Mouse (Mus musculus) hematopoietic stem cell, adult 5-6 weeks (primary cell): ENCODE results near the gene Sdk1. TPM values are rescaled to one million over a fixed set of nuclear protein-coding genes. Genes with fewer than 3 reads are reported as not detected.

ENCODE experiments used
- ATAC-seq, 2 experiments: fragments of 125-278 bp in 1 of 2; replicated peaks in 1 of 2; 2 replicates each; pipeline ENCODE4 v1.8.0; 2016 to 2017; ENCODE audit warnings: inconsistent platforms in 2 of 2, mild to moderate bottlenecking in 2 of 2, moderate number of reproducible peaks in 2 of 2, low read depth in 1 of 2, moderate TSS enrichment in 1 of 2; ENCODE audit not compliant: low FRiP score in 2 of 2, poor library complexity in 2 of 2, severe bottlenecking in 2 of 2, insufficient read depth in 1 of 2, low TSS enrichment in 1 of 2
- total RNA-seq: library from RNA; stranded (forward); fragments of 172-1452, 232-1000 nt; gene quantifications from 2 replicates; pipeline ENCODE4 v1.2.3, GENCODE M21; 2017

Sdk1 gene
- total RNA-seq, 1 experiment from 2014 or later = 1.1 TPM

DNA sequence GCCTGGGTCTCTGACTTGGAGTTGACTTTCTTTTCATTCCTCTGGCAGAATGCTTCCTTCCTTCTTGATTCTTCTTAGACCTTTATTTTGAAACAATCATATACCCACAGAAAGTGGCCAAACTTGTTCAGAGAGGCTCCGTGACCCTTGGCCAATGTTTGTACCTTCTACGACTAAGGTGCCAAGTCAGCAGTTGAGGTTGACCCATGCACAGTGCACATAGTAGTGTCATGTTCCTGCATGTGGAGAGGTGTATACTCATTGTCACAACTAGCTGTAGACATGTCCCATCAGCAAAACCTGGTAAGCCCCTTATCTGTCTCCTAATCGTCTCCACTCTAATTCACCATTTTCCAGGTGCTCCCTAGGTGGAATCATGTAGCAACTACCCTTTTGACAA is 530.2 kb downstream of the Sdk1 start:
- ATAC-seq = no peak

DNA sequence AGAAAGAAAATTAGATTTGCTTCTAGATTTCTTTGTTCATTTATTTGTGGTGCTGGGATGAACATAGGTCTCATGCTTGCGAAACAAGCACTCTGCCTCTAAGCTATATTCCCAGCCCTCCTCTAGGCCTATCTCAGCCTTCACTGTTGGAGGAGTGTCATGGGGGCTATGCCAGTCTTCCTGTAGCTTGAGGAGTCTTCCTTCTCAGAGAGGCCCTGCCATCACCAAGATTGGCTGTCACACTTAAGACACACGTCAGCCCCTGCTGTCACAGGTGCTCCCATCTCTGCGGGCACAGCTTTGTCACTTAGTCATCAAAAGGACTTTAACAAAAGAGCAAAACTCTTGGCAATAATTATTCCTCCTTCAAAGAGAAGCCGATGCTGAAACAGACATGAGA is 536.9 kb downstream of the Sdk1 start:
- no peak for ATAC-seq

DNA sequence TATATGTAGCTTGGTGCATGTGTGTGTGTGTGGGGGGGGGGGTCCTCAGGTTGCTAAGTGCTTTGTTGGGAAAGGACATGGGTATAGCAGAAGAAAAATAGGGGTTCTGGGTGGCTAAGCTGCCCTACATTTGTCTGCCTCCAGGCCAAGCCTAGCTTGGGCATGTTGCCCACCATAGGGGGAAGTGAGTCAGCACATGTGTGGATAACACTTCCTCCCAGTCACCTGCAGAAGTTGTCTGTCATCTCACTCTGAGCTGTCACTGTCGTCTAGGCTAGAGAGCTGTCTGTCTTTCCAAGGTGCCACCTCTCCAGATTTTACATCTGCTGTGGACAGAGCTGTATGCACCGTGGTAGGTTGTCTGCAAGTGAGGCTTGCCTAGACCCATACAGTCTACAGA is 539.9 kb downstream of the Sdk1 start:
- ATAC-seq = peak; percentile 84 to 89

DNA sequence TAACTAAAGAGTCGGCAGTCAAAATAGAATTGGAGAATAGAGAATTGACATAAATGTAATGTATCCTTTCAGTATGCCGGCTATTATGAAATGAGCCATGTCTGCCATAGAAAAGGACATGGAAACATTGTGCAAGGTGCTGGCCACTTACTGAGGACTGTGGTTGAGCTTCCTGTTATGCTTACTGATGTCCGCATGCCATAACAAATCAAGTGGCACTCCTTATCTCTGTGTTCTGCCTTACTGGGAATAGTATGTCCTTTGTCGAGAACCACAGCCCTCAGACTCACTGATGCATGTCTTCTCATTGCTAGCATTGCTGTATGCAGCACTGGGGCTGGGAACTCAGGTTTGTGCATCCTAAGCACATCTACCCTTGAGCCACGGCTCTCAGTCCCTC is 541.0 kb downstream of the Sdk1 start:
- ATAC-seq = no peak; a peak in 1 of 4 replicates

DNA sequence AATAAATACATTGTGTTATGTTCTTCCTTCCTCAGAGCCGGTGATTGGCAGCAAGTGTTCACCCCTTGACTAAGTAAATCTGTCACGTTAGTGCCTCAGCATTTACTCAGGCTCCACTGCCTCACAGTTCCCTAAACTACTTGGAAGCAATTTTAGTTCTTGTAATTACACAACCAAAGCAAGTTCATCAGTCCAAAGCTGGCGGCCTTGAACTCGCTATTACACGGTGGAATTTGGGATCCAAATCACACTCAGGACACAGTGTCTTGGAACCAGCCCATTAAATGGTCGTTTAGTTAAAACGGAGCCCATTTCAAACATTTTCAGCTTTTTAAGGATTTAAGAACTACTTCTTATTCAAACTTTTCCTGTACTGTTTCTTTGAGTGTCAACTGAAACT is 542.2 kb downstream of the Sdk1 start:
- no peak for ATAC-seq

DNA sequence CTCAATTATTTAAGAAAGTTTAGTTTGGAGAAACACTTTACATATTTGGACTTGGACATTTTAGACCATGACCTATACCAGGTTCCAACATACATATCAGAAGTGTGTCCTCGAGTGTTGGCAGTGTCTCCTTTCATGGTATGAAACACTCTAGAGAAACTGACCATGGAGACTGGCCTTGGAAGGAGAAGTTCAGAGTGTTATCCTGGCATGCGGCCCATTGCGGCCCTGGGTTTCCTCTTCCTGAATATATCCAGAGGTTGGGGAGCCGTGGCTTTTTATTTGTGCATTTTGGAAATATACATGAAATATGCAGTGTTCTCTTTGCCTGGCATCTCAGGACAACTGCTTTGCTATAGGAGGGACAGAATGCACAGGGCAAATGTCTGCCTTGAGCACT is 552.6 kb downstream of the Sdk1 start:
- no peak for ATAC-seq

DNA sequence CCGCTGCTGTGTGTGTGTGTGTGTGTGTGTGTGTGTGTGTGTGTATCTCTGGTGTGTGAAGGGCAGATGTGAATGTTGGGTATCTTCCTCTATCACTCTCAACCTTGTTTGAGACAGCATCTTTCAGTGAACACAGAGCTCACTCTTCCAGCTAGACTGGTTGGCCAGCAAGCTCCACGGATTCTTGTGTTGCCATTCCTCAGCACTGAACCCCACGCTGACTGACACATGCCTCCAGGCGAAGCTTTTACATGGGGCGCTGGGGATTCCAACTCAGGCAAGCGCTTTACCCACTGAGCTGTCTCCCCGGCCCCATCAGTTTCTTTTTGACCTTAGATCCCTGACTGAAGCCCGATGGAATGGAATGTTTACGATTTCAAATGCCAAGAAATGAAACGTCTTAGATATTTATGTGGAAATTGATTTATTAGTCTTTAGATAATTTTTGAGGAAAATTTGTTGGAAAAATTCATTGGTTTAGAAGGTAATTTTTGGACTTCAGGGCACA is 582.6 kb downstream of the Sdk1 start:
- ATAC-seq = no peak

DNA sequence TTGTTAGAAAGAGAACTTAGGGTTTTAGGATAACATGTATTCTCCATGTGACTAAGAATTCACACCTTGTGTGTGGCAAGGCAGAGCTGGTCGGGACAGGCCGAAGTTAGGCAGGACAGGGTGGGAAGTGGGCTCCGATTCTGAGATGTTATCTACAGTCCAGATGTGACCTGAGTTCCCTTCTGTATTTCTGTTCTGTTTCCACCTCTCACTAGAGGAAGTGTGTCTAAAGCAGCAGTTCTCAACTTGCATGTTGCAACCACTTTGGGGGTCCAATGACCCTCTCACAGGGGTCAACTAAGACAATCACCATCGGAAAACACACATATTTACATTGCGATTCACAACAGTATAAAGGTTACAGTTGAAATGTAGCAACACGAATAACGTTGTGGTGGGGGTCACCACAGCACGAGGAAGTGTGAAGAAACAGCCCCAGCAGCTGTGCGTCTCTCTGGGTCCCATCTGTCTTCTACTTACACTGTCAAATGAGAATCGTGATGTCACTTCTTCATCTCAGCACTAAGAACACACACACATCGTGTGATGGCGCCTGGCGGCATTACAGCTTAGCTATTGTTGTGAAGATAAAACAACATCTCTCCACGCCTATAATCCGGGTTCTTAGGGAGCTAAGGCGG is 583.6 kb downstream of the Sdk1 start:
- peak; percentile 51 to 54; a peak in 3 of 4 replicates for ATAC-seq

DNA sequence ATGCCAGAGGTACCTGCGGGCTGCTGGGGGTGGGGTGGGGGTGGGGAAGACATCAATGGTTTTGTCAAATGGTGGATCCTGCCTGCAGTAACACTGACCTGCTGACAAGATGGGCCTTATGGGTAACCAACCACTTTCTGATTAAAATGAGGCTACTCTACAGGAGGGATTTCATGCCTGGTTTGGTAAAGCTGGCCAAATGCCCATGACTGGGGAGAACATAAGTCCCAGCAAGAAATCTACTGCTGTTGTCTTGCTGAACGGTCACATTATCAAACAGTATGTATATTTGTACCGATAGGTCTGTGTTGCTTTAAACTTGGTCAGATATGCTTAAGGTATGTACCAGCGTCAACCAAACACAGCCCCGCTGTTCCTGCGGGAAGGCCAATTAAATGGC is 594.3 kb downstream of the Sdk1 start:
- no peak for ATAC-seq

DNA sequence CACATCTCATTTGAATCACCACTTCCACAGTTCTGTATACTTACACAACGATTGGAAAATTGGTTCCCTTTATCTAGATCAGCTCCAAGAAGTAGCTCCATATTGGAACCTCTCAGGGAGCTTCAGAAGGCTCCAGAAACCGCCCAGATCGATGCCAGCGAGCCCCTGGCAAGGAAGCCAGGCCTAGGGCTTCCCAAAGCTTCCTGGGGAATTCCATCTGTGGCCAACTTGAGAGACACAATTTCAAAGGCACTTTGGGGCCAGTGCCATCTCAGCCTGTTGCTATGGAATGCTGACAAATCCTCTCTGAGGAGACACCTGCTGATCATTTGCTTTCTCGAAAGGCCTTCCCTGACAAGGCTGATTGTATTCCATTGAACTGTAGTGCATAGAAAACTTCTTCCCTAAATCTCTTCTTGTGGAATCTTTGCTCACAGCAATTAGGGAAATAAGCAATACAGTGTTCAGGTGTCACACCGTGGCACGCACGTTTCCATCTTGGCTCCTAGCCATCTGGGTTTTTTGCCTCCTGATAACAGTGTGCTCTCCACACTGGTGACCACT is 595.7 kb downstream of the Sdk1 start:
- ATAC-seq = no peak

DNA sequence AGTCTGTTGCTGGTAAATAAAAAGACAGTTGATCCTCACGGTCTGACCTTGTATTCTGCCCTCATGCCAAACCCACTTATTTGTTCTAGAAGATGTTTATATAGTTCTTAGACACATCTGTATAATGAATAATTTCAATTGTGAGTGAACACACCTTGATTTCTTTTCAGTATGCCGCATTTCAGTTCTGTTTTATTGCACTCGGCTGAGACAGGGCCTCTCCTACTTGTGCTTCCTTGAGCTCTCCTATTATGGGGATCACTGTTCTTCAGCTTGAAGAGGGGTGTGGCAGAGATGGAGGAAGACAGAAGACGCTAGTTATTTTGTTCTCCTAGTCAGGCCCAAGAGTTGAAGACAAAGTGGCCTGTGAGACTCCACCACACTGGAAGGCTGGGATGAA is 603.4 kb downstream of the Sdk1 start:
- no peak for ATAC-seq

DNA sequence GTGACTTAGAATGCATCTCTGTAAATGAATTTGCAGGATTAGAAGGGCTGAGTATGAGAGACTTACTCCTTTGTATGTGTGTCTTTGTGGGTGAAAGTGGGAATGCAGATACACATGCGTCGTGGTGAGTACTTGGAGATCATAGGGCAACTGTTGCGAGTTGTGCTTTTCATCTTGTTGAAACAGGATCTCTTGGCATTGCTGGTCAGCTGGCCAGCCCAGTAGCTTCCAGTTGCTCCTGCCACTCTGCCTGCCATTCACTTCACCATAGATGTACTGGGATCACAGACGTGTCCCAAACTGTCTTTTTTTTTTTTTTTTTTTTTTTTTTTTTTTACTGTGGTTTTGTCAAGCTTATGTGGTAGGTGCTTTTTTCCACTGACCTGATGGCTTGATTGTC is 606.4 kb downstream of the Sdk1 start:
- no peak for ATAC-seq

DNA sequence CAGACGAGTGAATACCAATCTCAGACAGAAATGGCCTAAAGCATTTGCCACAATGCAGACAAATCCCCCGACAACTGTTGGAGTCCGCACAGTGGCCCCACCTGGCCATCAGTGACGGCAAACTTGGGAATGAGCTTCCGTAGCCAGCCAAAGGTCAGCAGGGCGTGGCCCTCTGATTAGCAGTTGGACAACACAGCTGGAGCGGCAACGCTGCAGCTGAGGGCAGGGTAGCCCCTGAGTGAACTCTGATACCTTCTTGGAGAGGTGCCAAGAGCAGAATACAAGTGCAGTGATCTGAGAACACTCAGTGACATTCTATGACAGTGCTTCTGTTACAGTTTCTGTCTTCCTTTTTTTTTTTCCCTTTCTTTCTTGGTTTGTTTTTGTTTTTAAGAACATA is 610.9 kb downstream of the Sdk1 start:
- ATAC-seq = no peak

DNA sequence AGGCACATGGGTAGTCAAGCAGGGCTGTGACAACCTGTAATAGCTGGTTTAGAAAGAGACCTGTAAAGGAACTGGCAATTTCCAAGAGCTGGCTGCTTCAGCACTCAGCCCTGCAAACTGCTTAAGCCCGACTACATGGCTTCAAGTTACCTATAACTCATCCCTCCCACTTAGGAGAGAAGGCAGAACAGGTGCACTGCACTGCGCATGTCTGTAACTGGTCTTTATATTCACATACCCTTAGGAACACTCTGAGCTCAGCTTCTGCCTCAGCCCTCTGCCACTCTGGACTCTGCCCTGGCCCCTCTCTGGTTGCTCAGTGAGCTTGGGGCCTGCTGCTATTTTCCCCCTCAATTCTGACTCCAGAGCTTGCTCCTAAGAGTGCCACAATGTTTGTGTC is 615.2 kb downstream of the Sdk1 start:
- ATAC-seq = no peak

DNA sequence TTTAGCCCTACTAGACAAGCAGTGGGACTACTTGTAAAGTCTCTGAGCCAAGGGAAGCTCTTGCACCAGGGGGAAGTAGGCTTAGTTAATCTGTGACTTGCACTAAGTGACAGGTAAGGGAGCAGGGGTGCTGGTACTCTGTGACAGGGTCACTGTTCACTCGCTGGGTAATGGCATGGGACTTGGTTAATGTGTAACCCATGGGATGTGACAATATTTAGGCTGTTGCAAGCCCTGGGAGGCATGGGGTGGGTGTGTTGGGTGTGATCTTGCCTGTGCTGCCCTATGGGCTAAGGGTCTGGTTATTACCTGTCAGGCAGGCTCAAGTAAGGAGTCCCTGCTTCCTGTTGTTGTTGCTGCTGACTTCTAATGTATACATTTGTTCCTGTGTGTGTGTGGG is 616.5 kb downstream of the Sdk1 start:
- ATAC-seq = no peak

DNA sequence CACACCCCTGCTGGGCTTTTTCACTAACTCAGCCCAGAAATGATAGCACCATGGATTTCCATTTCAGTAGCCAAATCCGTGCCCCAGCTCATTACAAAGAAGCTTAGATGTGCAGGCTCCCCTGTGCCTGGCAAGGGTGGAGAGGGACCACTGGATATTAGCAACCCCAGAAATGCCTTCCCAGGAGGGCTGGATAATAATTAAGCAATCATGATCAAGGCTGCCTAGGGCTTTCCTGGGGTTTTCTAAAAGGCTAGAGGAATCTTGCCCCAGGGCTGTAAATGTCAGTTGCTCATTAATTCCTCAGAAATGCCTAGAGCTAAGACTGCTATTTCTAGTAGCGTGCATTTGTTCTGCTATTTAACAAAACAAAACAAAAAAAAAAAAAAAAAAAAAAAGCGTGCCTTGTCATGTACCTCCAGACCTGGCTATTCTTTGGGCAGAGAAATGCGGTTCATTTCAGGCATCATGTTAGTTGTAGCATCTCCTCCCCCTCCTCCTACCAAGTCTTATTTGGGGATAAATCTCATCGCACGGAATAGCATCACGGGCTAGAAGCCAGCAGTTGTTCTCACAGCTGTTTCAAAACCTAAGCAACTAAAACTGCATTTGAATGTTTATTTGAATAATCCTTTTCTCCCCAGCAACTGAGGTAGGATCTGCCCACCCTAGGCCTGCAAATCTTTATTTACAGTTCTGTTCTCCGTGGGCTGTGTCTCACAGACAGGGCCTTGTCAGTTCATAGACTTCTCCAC is 617.3 kb downstream of the Sdk1 start:
- no peak for ATAC-seq

DNA sequence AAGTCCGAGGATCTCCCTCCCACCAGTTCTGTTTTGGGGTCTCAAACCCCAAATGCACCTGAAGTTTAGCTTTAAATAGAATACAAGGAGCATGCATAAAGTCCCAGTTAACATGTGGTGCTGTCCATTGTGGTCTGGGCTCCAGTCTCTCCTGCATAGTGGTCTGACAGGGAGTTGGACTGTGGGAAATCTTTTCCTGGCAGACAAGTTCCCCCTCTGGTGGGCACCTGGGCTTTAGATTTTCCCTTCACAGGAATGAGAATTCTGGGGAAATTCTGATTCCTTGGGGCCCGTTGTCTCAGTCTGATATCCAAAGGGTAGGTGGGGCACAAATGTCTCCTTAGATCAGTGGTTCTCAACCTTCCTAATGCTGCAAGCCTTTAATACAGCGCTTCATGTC is 624.8 kb downstream of the Sdk1 start:
- ATAC-seq = no peak

DNA sequence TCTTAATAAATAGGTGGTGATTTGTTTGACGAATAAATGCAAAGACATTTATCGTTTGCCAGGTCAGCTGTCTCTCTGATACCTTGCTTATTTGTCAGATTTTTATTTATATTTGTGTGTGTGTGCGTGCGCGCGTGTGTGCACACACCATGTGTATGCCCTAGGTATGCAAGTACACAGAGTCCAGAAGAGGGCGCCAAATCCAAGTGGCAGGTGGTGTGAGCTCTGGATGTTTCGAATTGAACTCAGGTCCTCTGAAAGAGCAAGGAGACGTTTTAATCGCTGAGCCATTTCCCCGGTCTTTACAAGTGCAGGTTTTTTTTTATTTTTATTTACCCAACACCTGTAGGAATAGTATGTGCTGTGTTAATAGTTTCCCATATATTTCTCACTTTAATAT is 632.5 kb downstream of the Sdk1 start:
- no peak for ATAC-seq

DNA sequence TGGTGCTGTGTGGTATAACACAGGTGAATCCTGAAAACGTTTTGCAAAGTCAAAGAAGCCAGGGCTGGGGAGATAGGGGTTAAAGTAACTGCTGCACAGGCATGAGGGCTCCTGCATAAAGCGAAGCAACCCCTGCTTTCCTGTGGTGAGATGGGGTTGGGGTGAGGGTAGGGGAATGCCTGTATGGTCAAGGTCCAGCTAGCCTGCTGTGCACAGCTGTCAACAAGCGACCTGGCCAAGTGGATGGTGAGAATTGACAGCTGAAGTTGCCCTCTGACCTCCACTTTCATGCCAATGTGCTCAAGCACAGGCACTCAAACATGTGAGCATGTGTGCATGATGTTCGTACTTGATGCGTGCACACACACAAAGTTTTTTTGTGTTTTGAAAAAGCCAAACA is 639.4 kb downstream of the Sdk1 start:
- ATAC-seq = no peak
